Mouse (Mus musculus) C2C12 (cell line): ENCODE results near the gene Snrnp25. TPM values are rescaled to one million over a fixed set of nuclear protein-coding genes. Genes with fewer than 3 reads are reported as not detected.
A peak's percentile ranks its signal among the peaks of the same experiment; 100 is the strongest.

Experiments used
- H3K27me3 ChIP-seq: one replicate; pipeline ENCODE4 v1.6.1; 2011; ENCODE audit not compliant: control insufficient read depth, insufficient read depth, insufficient read length
- H3K36me3 ChIP-seq: one replicate; pipeline ENCODE4 v1.6.1; 2011; ENCODE audit not compliant: control insufficient read depth, insufficient read depth
- H3K4me3 ChIP-seq: one replicate; pipeline ENCODE4 v1.5.1; 2011; ENCODE audit warnings: mild to moderate bottlenecking, control low read depth; ENCODE audit not compliant: poor library complexity, insufficient read depth, severe bottlenecking
- H3K79me2 ChIP-seq: one replicate; pipeline ENCODE4 v1.6.1; 2011; ENCODE audit not compliant: control insufficient read depth, insufficient read depth
- H3K79me3 ChIP-seq: one replicate; pipeline ENCODE4 v1.6.1; 2011; ENCODE audit warnings: low read depth, control low read depth
- H3ac ChIP-seq: one replicate; pipeline ENCODE3; 2011; ENCODE audit warnings: low read depth; ENCODE audit not compliant: control insufficient read depth, insufficient read length
- CEBPB ChIP-seq: IDR thresholded peaks from one replicate; pipeline ENCODE4 v1.6.1; 2011; ENCODE audit warnings: low read depth, mild to moderate bottlenecking, control low read depth, moderate library complexity
- CTCF ChIP-seq: IDR thresholded peaks from one replicate; pipeline ENCODE4 v1.5.1; 2011; ENCODE audit not compliant: control insufficient read depth, insufficient read depth, insufficient read length
- FOSL1 ChIP-seq: IDR thresholded peaks from one replicate; pipeline ENCODE4 v1.8.0; 2011; ENCODE audit warnings: mild to moderate bottlenecking, low read length; ENCODE audit not compliant: poor library complexity, insufficient read depth, severe bottlenecking
- MAX ChIP-seq: IDR thresholded peaks from one replicate; pipeline ENCODE4 v1.6.1; 2011; ENCODE audit warnings: mild to moderate bottlenecking, control low read depth
- MYOD1 ChIP-seq: IDR thresholded peaks from one replicate; pipeline ENCODE4 v1.6.1; 2011; ENCODE audit warnings: low read depth; ENCODE audit not compliant: control insufficient read depth, insufficient read length
- MYOG ChIP-seq: IDR thresholded peaks from one replicate; pipeline ENCODE4 v1.6.1; 2011; ENCODE audit not compliant: control insufficient read depth, insufficient read length; ENCODE audit errors: extremely low read depth
- USF1 ChIP-seq: IDR thresholded peaks from one replicate; pipeline ENCODE4 v1.6.1; 2011; ENCODE audit warnings: low read depth, mild to moderate bottlenecking, control low read depth, moderate library complexity
- polyA plus RNA-seq: library from polyadenylated mRNA; unstranded; fragments of >200 nt; fragmentation: generic; extraction: Trizol; gene quantifications from one replicate; pipeline ENCODE4 v1.2.1, GENCODE M21; 2012; ENCODE audit warnings: missing spikeins

Snrnp25 gene
- polyA plus RNA-seq, 1 experiment: 63.0 TPM

- Histone ChIP-seq H3K79me3 (no peaks in the 10 kb centered on the region), H3K36me3 (peaks cover 29% of the 10 kb centered on the region), H3K27me3 (no peaks in the 10 kb centered on the region), H3ac (peak overlapping the region; percentile 99), H3K4me3 (peak overlapping the region; percentile 50), H3K79me2 (peaks cover 13% of the 10 kb centered on the region)
- TF ChIP-seq MYOG (no peak), USF1 (no peak), CEBPB (no peak), CTCF (no peak), MAX (no peak)
Observed at GRCm38 (mm10) chr11:32227041-32227440, 21.8 kb downstream of the Snrnp25 start.

DNA sequence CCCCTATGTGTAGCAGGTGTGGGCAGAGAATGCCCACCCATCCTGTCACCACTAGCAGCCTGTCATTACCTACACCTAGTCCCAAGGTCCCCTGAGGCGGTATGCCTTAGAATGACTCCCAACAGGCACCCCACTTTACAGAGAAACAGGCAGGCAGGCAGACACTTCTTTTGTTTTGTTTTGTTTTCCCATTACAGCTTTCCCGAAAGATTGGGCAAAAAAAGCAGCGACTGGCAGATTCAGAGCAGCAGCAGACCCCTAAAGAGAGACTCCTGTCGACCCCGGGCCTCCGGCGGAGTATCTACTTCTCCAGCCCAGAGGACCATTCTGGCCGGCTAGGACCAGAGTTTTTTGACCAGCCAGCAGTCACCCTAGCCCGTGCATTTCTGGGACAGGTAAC is 22.3 kb downstream of the Snrnp25 start:
- H3K79me2 ChIP-seq: peaks cover 13% of the 10 kb centered on the region
- TF ChIP-seq MYOG: no peak
- TF ChIP-seq MYOD1: no peak
- H3ac ChIP-seq: no peak overlapping the region
- no peaks in the 10 kb centered on the region for H3K27me3 ChIP-seq
- H3K4me3 ChIP-seq: no peak overlapping the region
- H3K36me3 ChIP-seq: peaks cover 34% of the 10 kb centered on the region
- no peaks in the 10 kb centered on the region for H3K79me3 ChIP-seq

GRCm38 (mm10) chr11:32228292-32228845 is 23.2 kb downstream of the Snrnp25 start:
- Histone ChIP-seq H3K27me3 (no peaks in the 10 kb centered on the region), H3K36me3 (peaks cover 42% of the 10 kb centered on the region), H3K79me3 (no peaks in the 10 kb centered on the region), H3K79me2 (peaks cover 13% of the 10 kb centered on the region), H3ac (no peak overlapping the region), H3K4me3 (no peak overlapping the region)
- no peak for TF ChIP-seq USF1
- no peak for TF ChIP-seq CEBPB
- no peak for TF ChIP-seq MYOD1
- no peak for TF ChIP-seq FOSL1
- TF ChIP-seq CTCF: no peak
- no peak for TF ChIP-seq MAX
- no peak for TF ChIP-seq MYOG

DNA sequence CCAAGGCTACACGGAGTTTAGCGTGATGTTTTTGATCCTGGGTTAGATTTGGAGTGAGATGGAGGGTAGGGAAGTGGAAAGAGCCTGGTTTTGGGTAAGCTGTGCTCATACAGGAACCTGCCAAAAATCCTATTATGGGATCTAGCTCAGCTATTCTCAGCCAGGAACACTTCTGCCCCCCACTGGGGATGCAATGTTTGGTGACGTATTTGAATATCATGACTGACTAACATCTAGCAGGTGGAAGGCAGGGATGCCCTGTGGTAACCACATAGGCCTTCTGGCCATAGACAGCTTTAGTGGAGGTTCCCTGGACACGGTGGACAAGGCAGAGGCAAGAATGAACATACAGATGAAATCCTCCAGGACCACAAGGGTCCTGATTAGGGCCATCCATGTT is 25.0 kb downstream of the Snrnp25 start:
- TF ChIP-seq MAX: no peak
- no peak for TF ChIP-seq CTCF
- TF ChIP-seq MYOG: no peak
- TF ChIP-seq CEBPB: no peak
- no peak for TF ChIP-seq FOSL1
- no peak for TF ChIP-seq USF1
- Histone ChIP-seq H3K79me2 (peaks cover 13% of the 10 kb centered on the region), H3K36me3 (peaks cover 61% of the 10 kb centered on the region), H3K4me3 (no peak overlapping the region), H3ac (no peak overlapping the region), H3K79me3 (no peaks in the 10 kb centered on the region), H3K27me3 (no peaks in the 10 kb centered on the region)

GRCm38 (mm10) chr11:32231125-32231524 is 25.9 kb downstream of the Snrnp25 start:
- H3K4me3 ChIP-seq: no peak overlapping the region
- peaks cover 62% of the 10 kb centered on the region for H3K36me3 ChIP-seq
- no peak overlapping the region for H3ac ChIP-seq
- H3K79me3 ChIP-seq: no peaks in the 10 kb centered on the region
- H3K79me2 ChIP-seq: peaks cover 13% of the 10 kb centered on the region
- no peaks in the 10 kb centered on the region for H3K27me3 ChIP-seq
- TF ChIP-seq MYOG: no peak
- no peak for TF ChIP-seq MYOD1

DNA sequence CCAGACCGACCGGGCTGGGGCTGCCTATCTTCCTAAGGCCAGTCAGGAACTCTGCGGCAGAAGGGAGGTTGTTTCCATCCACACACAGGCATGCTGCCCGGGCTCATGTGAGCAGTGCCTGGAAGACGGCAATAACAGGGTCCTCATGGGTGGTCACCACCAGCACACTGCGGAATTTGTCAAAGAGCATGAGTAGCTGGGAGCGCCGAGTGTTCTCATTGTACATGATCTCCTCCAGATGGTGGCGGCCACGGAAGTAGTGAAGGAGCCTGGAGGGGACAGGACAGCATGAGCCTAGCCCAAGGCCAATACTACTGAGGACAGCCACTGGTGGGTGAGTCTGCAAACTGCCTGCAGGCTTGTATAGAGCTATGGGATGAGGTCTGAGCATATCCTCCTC is 27.6 kb downstream of the Snrnp25 start:
- Histone ChIP-seq H3K36me3 (peaks cover 74% of the 10 kb centered on the region), H3K79me3 (no peaks in the 10 kb centered on the region), H3K79me2 (no peaks in the 10 kb centered on the region), H3ac (no peak overlapping the region), H3K4me3 (no peak overlapping the region), H3K27me3 (no peaks in the 10 kb centered on the region)
- TF ChIP-seq MYOG: no peak
- no peak for TF ChIP-seq CEBPB
- no peak for TF ChIP-seq MYOD1
- TF ChIP-seq MAX: no peak
- TF ChIP-seq FOSL1: no peak
- TF ChIP-seq USF1: no peak
